Mouse (Mus musculus): ENCODE data around the gene Prnp.

The Prnp gene

DNA sequence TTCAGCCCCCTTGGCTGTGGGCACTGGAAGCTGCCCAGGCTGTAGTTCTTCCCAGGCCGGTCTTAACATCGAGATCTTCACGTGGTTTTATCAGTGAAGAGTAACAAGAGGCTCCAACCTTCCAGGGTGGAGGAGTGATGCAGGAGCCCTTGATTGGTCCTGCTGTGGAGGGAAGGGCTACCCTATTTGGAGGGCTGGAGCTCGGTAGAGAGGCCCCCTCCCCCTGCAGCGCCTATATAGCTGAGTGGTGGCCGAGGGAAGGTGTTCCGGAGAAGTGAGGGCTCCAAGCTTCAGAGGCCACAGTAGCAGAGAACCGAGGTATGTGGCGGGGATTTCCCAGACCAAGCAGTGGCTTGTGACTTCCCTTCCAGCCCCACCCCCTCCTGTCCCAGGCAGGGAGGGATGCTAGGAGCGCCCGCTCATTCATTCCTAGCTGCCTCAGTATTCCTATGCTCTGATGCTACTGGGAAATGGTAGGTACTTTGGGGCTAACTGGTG lies 40.9 kb downstream of the Prnp start, which contains the start of gene Prnd:
Gene Prnd, plus strand, starts transcription at position 264 of the 498 bp plus-strand sequence.
- peak in 1 of 2 experiments; percentile 25 for DNase-seq

DNA sequence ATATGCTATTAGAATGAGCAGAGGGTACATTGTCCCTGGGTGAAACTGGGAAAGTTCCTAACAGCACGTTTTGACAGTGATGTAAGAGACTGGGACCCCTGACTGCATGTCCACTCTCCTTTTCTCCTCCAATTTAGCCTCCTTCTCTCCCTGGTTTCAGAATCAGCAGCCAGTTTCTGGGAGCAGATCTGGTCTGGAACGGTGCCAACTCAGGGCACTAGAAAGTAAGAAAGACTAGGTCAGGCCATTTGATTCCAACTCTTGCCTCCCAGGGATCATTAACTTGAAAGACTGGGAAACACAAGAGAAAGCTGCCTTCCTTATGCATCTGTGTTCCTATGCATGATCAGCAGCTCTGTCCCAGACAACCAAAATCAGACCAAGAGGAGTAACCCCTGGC lies 42.7 kb downstream of the Prnp start:
- DNase-seq = no peak

DNA sequence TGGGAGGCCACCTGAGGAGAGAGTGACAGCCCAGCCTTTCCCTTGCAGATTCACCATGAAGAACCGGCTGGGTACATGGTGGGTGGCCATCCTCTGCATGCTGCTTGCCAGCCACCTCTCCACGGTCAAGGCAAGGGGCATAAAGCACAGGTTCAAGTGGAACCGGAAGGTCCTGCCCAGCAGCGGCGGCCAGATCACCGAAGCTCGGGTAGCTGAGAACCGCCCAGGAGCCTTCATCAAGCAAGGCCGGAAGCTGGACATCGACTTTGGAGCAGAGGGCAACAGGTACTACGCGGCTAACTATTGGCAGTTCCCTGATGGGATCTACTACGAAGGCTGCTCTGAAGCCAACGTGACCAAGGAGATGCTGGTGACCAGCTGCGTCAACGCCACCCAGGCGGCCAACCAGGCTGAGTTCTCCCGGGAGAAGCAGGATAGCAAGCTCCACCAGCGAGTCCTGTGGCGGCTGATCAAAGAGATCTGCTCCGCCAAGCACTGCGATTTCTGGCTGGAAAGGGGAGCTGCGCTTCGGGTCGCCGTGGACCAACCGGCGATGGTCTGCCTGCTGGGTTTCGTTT lies 43.3 kb downstream of the Prnp start:
- DNase-seq = no peak

DNA sequence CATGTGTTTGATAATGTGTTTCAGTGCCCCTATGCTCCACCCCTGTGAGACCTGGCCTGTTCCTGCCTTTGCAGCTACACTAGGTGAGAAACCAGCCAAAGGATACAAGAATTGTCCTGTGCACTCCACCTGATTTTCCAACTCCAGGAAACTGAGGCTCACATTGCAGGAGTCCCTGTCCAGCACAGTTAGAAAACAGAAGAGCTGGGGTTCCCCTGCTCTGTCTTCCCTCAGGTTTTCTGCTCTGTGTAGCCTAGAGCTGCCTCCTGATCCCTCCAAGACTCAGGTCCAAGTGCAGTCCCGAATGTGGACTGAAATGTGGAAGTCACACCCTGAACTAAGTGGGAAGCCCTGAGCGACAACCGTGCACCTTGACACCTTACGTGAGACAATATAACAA lies 44.0 kb downstream of the Prnp start:
- DNase-seq = no peak

DNA sequence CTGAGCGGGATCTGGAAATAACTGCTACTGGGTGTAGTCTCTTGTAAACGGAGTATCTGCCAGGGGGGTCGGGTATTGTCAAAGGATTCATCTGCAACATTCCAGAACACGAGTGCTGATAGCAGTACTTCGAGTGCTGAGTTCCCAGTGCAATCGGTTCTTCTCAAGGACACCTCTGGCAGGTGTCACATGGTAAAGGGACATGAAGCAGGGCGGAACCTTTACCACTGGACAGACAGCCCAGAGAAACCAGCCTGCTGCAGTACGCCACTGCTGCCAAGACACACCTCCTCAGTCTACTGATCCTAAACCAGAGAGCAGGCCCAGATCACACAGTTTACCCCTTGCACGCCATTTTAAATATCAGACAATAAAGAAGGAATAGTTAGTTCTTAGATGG lies 45.1 kb downstream of the Prnp start:
- no peak for DNase-seq

DNA sequence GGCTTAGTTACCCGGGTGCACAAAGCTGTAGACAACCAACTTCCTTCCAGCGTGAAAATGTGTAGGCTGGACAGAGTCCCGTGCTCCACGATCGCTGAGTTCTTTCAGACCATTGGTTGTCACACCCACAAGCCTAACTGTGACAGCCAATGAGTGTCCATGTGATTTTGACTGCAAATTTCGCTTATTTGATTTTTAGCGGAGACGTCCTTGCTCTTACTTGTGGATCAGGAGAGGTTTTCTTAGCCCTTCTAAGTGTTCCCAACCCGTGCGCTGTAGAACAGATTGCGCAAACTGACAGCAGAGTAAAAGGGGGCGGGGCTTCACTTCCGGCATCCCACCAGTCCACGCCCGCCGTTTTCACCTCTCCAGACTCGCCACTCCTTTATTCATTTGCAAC lies 45.5 kb downstream of the Prnp start:
- peak; percentile 46 to 52 for DNase-seq

DNA sequence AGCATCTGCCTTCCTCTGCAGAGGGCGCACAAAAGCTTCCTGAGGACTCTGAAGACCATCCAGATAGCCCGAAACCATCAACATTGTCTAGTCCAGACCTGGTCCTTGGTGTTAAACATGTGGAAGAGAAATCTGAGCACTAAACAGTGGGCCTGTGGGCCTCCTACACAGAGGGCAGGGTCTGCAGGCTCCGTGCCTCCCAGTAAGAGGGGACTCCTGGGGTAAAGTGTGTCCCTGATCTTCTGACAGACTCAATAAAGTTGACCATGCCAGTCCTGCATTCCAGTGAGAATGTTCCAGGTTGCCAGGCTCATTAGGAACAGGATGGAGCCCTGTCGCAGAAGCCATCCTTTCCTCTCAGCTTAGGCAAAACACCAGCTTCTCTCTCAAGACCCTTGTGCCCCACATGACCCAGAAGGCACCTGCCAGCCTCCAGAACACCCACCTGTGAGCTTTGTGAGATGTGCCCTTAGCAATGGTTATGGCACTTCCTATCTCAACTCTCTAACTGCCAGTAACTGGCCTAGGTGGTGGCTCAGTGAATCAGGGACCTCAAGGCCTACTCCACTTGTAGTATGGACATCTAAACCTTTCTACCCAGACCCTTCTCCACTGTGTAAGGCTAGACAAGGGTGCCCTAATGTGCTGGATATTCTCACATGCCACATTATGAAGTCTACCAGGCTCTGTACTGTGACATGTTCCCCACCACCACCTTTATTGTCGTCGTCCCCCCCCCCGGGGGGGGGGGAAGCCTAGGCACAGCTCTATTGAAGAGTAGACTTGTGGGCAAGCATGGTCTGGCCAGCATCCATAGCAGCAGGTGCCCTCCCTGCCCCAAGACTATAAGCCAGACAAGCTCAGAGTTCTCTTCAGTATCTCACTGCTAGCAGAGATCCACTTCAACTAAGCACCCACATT lies 46.9 kb downstream of the Prnp start:
- no peak for DNase-seq

DNA sequence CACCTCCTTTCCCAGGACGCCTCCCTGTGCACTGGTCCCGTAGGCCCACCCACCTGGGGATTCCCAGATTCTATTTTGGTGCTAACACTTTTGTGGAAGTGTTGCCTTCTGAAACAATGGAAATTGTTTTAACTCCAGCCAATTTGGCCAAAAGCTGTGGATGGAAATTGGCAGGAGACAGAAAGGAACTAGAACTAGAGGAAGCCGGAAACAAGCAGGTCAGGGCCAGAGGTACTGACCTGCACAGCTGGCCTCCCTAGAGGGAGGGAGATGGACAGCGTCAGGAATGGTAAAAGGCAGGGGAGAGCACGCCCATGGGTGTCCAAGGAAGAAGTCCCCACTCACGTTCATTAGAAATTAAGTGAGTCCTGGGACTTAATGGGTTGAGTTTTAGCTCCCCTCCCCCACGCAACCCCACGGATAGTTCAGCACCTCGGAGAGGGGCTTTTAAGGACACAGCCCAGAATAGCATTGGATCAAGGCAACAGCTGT lies 48.0 kb downstream of the Prnp start:
- DNase-seq = no peak

DNA sequence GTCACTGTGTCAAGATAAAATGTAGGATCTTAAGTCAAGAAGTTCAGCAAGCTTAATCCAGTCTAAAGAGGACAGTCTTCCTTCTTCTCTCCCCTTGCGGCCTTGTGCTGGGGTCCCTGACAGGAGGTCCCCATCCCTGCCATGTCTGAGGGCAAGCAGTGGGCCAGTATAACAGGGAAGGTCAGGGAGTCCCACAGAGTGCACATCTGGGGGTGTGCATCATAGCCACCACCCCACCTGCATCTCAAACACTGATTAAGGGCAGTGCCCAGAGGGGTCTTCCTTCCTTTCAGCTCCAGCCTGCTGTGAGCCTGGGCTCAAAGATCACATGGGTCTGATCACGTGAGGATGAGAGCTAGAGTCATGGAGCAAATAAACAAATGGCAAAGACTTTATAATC lies 51.9 kb downstream of the Prnp start:
- DNase-seq = no peak

DNA sequence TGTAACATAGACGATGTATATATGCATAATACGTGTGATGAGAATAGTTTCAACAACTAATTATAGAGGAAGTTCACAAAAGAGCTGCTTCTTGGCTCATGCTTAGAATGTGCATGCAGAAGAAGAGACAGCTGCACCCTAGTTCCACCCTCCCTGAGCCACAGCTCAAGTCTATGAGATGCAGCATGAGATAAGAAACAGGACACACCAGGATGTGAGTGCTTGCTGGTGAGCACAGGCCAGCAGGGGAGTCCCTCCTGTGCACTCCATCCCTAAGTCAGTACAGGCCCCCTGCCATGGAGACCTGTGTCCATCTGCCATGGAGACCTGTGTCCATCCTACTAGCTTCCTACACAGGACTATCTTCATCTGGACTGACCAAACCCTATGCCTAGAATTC lies 60.9 kb downstream of the Prnp start:
- no peak for DNase-seq

DNA sequence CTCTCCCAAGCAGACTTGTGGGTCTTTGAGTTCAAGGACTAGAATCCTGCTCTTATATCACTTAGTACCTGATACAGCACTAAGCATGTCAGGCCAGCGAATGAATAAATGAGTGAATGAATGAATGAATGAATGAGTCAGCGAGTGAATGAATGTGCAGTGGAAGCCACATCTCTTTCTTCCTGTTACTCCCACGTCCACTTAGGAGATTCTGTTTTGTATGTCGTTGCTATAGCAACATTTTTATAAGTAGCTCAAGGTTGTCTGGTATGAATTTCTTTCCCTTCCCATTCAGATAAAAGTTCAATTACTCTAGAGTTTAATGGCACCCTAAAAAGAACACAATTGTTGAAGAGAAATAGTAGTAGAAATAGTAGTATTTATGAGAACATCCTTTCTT lies 61.4 kb downstream of the Prnp start:
- no peak for DNase-seq

DNA sequence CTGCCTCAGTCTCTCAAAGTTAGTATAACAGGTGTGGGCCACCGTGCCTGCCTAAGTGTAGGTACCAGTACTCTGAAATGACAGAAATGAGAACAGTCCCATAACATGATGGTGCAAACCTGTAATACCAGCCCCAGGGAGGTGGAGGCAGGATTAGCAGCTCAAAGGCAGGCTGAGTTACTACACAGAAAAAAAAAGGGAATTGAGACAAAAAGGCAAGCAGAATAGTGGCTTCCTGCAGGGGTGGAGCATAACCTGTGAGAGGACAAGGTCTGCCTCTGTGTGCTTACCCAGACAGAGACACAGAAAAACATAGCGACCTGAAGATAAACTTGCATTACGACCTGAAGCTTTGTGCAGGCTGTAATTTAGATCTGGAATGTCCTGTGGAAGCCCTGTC lies 66.9 kb downstream of the Prnp start:
- DNase-seq = no peak

DNA sequence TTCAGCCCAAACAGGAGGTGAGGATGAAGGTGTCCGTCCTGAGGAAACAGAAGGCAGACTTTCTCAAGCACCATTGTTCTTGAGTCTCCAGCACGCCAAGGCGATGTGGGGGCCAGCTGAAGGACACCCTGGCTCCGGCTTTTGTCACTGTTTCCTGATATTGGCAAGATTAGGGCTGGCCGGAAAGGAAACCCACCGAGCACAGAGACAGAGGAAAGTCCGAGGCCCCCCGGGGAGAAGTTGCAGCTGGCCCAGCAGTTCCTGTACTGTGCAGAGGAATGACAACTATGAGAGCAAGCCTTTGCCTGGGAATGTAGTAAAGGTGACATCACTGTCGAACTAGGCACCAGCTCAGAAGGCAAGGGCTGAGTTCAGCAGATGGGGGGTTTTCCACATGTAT lies 71.1 kb downstream of the Prnp start:
- no peak for DNase-seq

DNA sequence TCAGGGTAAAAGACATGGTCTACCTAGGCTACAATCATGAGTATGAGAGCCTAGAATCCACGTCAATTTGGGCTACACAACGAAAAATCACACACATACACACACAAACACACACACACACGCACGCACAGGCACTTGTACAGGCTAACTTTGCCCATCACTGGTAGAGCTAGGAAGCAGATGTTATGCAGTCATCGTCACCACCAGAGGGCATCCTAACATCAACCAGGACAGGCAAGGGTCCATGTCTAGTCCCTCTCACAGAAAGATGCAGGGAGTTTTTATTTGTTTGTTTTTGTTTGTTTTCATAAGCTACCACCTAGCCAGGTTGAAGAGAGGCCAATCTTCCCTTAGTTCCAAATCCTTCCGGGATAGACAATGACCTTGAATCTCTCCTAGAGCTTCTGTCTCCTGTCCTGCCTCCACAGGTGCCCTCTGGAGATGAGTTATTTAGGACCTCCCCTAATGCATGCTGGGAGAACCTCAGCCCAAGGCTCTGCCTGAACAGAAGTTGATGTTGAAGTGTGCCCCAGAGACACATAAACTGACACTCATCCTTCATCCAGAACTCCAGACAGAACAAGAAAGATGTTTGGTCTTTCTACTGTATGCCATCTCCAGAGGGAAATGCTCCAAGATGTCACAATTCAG lies 72.9 kb downstream of the Prnp start:
- DNase-seq = peak; percentile 51 to 58

DNA sequence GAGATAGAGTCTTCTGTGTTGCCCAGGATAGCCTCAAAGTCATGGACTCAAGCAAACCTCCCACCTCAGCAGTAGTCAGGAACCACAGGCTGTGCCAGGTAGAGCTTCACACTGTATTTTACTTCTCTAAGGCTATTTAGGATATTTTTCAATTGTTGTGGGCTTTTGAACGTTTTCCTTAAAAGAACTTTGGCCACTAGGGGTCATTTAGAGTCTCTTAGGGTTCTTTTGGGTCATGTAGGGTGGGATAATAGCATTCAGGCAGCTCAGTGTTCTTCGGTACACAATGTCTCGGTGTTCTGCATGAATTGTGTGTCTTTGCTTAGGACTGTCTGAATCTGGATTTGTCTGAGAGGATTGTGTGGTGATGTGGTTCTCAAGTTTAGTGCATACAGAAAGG lies 78.2 kb downstream of the Prnp start:
- DNase-seq = no peak
